Mouse (Mus musculus) ES-E14 (cell line): ENCODE measurements around the gene Mast4.

Experiments
- CHD2 ChIP-seq: IDR thresholded peaks from 2 replicates; pipeline ENCODE4 v1.6.1; 2014; ENCODE audit warnings: mild to moderate bottlenecking, low read depth, low read length, inconsistent platforms
- ZC3H11A ChIP-seq: IDR thresholded peaks from 2 replicates; pipeline ENCODE4 v1.6.1; 2012; ENCODE audit warnings: low read depth, mild to moderate bottlenecking, inconsistent platforms, low read length, borderline replicate concordance

GRCm38 (mm10) chr13:102874465-102875143, 459.7 kb downstream of the Mast4 start:
- no peak for TF ChIP-seq ZC3H11A
- no peak for TF ChIP-seq CHD2
